Mouse (Mus musculus) stomach, embryonic 14.5 days (tissue): ENCODE results near the gene Atp1b1. TPM values are rescaled to one million over a fixed set of nuclear protein-coding genes. Genes with fewer than 3 reads are reported as not detected.

ENCODE experiments used
- ATAC-seq: fragments of 200-750 bp; cut with Nextera tagmentation; 2 replicates; pipeline ENCODE4 v1.8.0; 2017; ENCODE audit warnings: low read depth, moderate TSS enrichment; ENCODE audit not compliant: insufficient number of reproducible peaks, insufficient read depth, low FRiP score
- H3K27ac ChIP-seq: fragments of 300-500 bp; sonication (generic); 2 replicates; pipeline ENCODE4 v1.5.1; 2014; ENCODE audit warnings: mild to moderate bottlenecking, low read length, moderate library complexity, mixed read lengths
- H3K27me3 ChIP-seq: fragments of 300-500 bp; sonication (generic); 2 replicates; pipeline ENCODE4 v1.6.1; 2014; ENCODE audit warnings: low read length, control low read depth, mixed read lengths; ENCODE audit not compliant: control insufficient read depth, insufficient read depth
- H3K36me3 ChIP-seq: fragments of 300-500 bp; sonication (generic); 2 replicates; pipeline ENCODE4 v1.6.1; 2014; ENCODE audit warnings: mild to moderate bottlenecking, control low read depth, low read length, moderate library complexity, mixed read lengths; ENCODE audit not compliant: control insufficient read depth, insufficient read depth
- H3K4me1 ChIP-seq: fragments of 300-500 bp; sonication (generic); 2 replicates; pipeline ENCODE4 v1.6.1; 2014; ENCODE audit warnings: low read length, control low read depth, mixed read lengths; ENCODE audit not compliant: control insufficient read depth, insufficient read depth
- H3K4me2 ChIP-seq: fragments of 300-500 bp; sonication (generic); replicated peaks from 2 replicates; pipeline ENCODE4 v1.6.1; 2014; ENCODE audit warnings: low read depth, low read length, control low read depth
- H3K4me3 ChIP-seq: fragments of 300-500 bp; sonication (generic); 2 replicates; pipeline ENCODE4 v1.5.1; 2014; ENCODE audit warnings: low read depth, low read length, control low read depth
- H3K9ac ChIP-seq: fragments of 300-500 bp; sonication (generic); replicated peaks from 2 replicates; pipeline ENCODE4 v1.6.1; 2014; ENCODE audit warnings: low read depth, mild to moderate bottlenecking, control low read depth, low read length, moderate library complexity, mixed read lengths
- H3K9me3 ChIP-seq: fragments of 300-500 bp; sonication (generic); 2 replicates; pipeline ENCODE4 v1.6.1; 2016; ENCODE audit warnings: low read depth, low read length, control low read depth; ENCODE audit not compliant: control insufficient read depth
- WGBS: fragments of 180-500 bp; shearing (Covaris S2); extraction: QIAGEN DNeasy Blood & Tissue Kit; methylation state at CpG from one replicate; pipeline ENCODE4 v1.1.7; 2014; 5-methylcytosine and 5-hydroxymethylcytosine counted together
- polyA plus RNA-seq: library from polyadenylated mRNA; unstranded; fragments of >200 nt; fragmentation: Nextera tagmentation; extraction: Ambion mirVana; gene quantifications from 2 replicates; pipeline ENCODE4 v1.2.1, GENCODE M21; 2014

Atp1b1 gene
- polyA plus RNA-seq, result 76.9 and 93.2 TPM in 2 replicates

DNA sequence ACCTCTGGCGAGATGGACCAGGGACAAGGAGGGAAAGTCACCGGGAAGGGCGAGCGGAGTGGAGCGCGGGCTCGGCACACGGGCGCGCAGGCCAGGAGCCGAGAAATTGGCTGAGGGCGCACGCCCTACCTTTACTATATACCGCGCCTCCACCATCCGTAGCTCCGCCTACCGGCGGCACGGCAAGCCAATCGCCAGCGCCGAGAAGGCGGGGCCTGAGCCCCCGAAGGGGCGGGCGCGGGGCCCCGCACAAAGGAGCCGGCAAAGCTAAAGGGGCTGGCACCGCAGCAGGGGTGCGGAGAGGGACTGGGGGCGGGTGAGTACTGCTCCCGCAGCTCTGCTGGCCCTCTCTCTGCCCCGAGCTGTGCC is at the start of gene Atp1b1:
TSS of gene Atp1b1 (minus strand) at position 111 of the 369 bp plus-strand sequence.
- H3K9ac ChIP-seq, result peak within 1 kb of the TSS; percentile 80
- peaks cover 1% of the 10 kb centered on the region; the same call in 1 of the 2 replicates for H3K36me3 ChIP-seq
- H3K27ac ChIP-seq, result peak within 1 kb of the TSS; percentile 87
- H3K4me2 ChIP-seq, result peak within 1 kb of the TSS; percentile 72
- H3K4me1 ChIP-seq, result peaks cover 9% of the 10 kb centered on the region; the same call in 1 of the 2 replicates
- no peaks in the 10 kb centered on the region for H3K9me3 ChIP-seq
- H3K27me3 ChIP-seq, result 0 out of 2 replicates have a peak, but pooled peaks cover 9% of the 10 kb centered on the region
- WGBS, result under 1% methylated on average over 32 of the region's 35 CpGs
- peak within 1 kb of the TSS; percentile 66 for H3K4me3 ChIP-seq
- peak; percentile 91 for ATAC-seq

DNA sequence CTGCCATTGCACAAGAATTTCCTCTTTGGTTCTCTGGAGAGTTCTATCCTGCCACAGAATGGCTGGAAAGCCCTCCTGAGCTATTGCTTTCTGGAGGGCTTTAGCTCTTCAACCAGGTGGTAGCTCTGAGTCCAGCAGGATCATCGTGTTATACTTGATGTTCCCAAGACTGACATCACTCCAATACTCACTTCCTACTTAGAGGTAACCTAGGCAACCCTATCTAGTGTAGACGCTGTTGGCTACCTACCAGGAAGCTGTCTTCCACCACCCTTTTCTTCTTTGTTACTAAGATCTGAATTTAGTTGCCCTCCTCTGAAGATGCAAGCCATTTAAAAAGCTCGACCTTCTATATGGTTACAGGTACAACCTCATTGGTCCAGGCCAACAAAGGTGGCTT is 46.9 kb upstream of the Atp1b1 start:
- Histone ChIP-seq H3K27me3 (no peaks in the 10 kb centered on the region), H3K4me3 (no peak overlapping the region), H3K27ac (no peak overlapping the region), H3K36me3 (no peaks in the 10 kb centered on the region), H3K4me2 (no peak overlapping the region), H3K9ac (no peak overlapping the region), H3K4me1 (no peaks in the 10 kb centered on the region), H3K9me3 (no peaks in the 10 kb centered on the region)
- ATAC-seq, result no peak
- 85% methylated on average over 3 of the region's 3 CpGs for WGBS

DNA sequence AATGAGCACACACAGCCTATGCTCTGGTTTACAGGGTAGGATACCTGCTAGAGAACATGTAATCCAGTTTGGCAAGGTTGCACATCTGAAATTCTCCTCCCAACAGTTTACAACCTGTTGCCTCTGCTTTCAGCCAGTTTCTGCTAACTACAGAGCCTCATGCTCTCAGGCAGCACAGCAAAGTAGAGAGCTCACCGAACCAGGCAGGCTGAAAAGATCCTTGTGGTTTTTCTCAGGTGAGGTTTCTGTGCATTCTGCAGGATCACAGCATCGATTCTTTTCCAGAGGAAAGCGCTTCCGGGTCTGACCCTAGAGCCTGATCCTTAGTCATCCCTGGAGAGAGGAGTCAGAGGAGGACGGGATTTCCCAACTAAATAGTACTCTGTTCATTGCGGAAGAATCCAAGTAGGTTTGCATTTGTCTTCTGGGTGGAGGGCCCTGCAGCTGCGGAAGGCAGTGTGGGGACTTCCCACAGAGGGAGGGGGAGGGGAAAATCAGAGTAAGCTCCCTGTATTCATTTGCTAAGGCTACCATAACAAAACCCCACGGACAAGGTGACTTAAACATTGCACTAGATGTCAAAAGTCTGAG is 45.1 kb upstream of the Atp1b1 start:
- WGBS, result 43% methylated on average over 8 of the region's 8 CpGs
- no peak overlapping the region for H3K4me3 ChIP-seq
- no peak for ATAC-seq
- no peak overlapping the region for H3K9ac ChIP-seq
- peak overlapping the region; percentile 6; the same call in 1 of the 2 replicates for H3K27ac ChIP-seq
- H3K4me1 ChIP-seq, result no peaks in the 10 kb centered on the region
- no peaks in the 10 kb centered on the region for H3K27me3 ChIP-seq
- H3K36me3 ChIP-seq, result no peaks in the 10 kb centered on the region
- no peaks in the 10 kb centered on the region for H3K9me3 ChIP-seq
- H3K4me2 ChIP-seq, result no peak overlapping the region

DNA sequence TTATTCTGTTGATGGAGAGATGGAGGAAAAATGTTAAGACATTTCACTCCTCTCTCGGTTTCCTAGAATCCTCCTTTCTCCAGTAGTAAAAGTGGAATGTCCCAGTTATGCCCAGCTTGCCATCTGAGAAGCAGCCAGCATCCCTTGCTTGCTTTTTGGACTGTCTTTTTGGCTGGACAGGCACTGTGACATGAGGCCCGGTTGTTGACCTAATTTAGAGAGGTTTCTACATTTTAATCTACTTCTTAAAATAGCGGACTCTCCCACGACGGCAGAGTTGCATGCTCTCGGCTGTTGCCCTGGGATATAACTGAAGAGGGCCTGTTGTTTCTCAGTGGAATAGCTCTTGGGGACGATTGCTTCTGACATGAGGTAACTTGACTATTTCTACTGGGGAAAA is 44.1 kb upstream of the Atp1b1 start:
- Histone ChIP-seq H3K4me2 (no peak overlapping the region), H3K9ac (no peak overlapping the region), H3K9me3 (no peaks in the 10 kb centered on the region), H3K27ac (no peak overlapping the region), H3K27me3 (no peaks in the 10 kb centered on the region), H3K4me3 (no peak overlapping the region), H3K36me3 (no peaks in the 10 kb centered on the region), H3K4me1 (no peaks in the 10 kb centered on the region)
- WGBS, result 68% methylated on average over 7 of the region's 7 CpGs
- ATAC-seq, result no peak

DNA sequence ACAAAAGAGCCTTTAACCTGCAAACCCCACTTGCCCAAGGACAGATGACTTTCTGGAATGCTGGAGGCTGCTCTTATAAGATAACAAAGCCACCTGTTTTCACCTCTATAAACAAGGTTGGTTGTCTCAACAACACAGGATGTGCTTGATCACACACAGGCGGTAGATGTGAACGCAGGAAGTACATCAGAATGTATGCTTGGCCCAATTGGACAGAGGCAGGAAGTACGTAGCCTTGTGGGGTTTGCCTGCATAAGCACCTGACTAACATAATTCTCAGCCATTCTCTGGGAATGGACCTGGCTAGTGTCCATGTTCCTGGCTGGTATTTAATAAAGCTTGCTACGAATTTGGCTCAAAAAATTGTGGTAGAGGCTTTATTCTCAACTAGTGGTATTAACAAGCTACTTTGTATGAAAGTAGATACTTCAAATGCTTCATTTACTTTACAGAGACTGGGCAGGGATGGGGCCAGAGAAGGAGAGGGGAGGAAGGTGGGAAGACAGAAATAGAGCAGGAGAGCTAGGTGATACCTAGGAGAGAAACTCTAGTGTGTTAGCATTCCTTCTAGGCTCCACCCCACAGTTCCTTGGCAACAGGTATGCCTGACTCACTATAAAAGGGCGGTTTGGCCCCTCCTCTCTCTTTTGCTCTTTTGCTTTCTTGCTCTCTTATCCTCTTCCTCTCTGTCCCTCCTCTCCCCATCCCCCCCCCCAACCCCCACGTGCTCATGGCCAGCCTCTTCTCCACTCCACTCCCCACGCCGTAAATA is 36.8 kb upstream of the Atp1b1 start:
- no peak overlapping the region for H3K4me3 ChIP-seq
- H3K4me2 ChIP-seq, result no peak overlapping the region
- H3K27me3 ChIP-seq, result no peaks in the 10 kb centered on the region
- WGBS, result 55% methylated on average over 8 of the region's 8 CpGs
- ATAC-seq, result peak; percentile 63; the same call in 1 of the 2 replicates
- no peak overlapping the region for H3K27ac ChIP-seq
- H3K9me3 ChIP-seq, result no peaks in the 10 kb centered on the region
- H3K36me3 ChIP-seq, result no peaks in the 10 kb centered on the region
- H3K4me1 ChIP-seq, result no peaks in the 10 kb centered on the region
- H3K9ac ChIP-seq, result no peak overlapping the region

- Histone ChIP-seq H3K4me2 (no peak overlapping the region), H3K27me3 (no peaks in the 10 kb centered on the region), H3K4me1 (no peaks in the 10 kb centered on the region), H3K36me3 (no peaks in the 10 kb centered on the region), H3K27ac (no peak overlapping the region), H3K4me3 (no peak overlapping the region), H3K9ac (no peak overlapping the region), H3K9me3 (no peaks in the 10 kb centered on the region)
- no peak for ATAC-seq
- 35% methylated on average over 4 of the region's 4 CpGs for WGBS
These were observed 36.1 kb upstream of the Atp1b1 start for GRCm38 (mm10) chr1:164494215-164494614.

DNA sequence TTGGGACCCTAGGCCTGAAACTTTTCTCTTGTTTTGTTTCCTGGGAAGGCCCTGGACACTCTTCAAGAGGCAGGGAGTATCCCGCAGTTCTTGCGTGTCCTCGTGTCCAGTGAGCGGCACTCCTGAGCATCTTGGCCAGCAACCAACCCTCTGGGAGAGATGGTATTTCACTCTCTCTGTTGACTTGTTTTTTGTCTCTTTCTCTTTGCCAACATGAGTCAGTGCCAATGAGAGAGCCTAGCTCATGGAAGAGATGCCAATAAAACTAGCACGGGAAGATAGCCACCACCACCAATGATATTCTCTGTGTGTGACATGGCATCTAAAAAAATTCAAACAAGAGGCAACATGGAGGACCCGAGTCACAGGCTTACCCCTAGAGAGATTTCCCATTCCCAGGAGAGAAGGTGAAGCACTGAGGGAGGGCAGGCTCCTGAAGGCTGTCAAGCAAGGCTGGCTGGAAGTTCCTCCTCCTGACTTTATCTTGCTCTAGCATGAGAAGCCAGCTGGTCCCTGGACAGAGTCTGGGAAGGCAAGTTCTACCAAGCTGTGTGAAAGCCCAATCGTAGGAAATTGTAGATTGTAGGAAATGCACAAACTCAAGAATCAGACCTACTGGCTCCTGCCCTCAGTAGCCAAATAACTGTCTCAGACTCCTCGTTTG is 35.0 kb upstream of the Atp1b1 start:
- Histone ChIP-seq H3K4me2 (no peak overlapping the region), H3K9ac (no peak overlapping the region), H3K27ac (no peak overlapping the region), H3K4me3 (no peak overlapping the region), H3K9me3 (no peaks in the 10 kb centered on the region), H3K4me1 (no peaks in the 10 kb centered on the region), H3K27me3 (no peaks in the 10 kb centered on the region), H3K36me3 (no peaks in the 10 kb centered on the region)
- ATAC-seq, result no peak
- 76% methylated on average over 8 of the region's 8 CpGs for WGBS

DNA sequence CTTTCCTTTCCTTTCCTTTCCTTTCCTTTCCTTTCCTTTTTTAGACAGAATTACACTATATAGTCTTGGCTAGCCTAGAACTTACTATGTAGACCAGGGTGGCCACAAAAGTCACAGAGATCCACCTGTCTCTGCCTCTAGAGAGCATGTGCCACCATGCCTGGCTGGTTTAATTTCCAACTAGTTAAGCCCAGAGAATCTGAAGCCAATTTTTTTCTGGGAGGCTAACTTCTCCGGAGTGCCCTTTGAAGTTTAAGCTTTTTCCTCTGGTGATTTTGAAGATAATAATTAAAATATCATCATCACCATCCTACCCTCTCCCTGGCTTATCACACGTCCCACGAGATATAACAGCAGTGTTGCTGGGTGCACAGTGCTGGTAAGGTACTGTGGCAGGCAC is 34.3 kb upstream of the Atp1b1 start:
- no peak overlapping the region for H3K4me3 ChIP-seq
- no peaks in the 10 kb centered on the region for H3K27me3 ChIP-seq
- 89% methylated on average over 3 of the region's 3 CpGs for WGBS
- H3K36me3 ChIP-seq, result no peaks in the 10 kb centered on the region
- no peak for ATAC-seq
- no peak overlapping the region for H3K9ac ChIP-seq
- H3K27ac ChIP-seq, result no peak overlapping the region
- no peak overlapping the region for H3K4me2 ChIP-seq
- H3K4me1 ChIP-seq, result no peaks in the 10 kb centered on the region
- no peaks in the 10 kb centered on the region for H3K9me3 ChIP-seq
